Mouse (Mus musculus) cortical plate, adult 2 months (tissue): ENCODE data around the gene Hacd1.

Source experiments
- CTCF ChIP-seq: fragments of 200-500 bp; IDR thresholded peaks from 2 replicates; pipeline ENCODE4 v1.5.1; 2011; ENCODE audit warnings: mild to moderate bottlenecking, control low read depth, low read length; ENCODE audit not compliant: insufficient read depth; ENCODE audit errors: extremely low read depth
- POLR2A ChIP-seq: fragments of 200-500 bp; IDR thresholded peaks from 2 replicates; pipeline ENCODE4 v1.6.1; 2011; ENCODE audit warnings: mild to moderate bottlenecking, low read length, control low read depth; ENCODE audit not compliant: insufficient read depth; ENCODE audit errors: extremely low read depth

- no peak for TF ChIP-seq POLR2A
- TF ChIP-seq CTCF, result no peak
Measured at GRCm38 (mm10) chr2:14074221-14074901, 18.4 kb upstream of the Hacd1 start.
